Mouse (Mus musculus) neural tube, embryonic 13.5 days (tissue): ENCODE results near the gene Osbpl10. TPM values are rescaled to one million over a fixed set of nuclear protein-coding genes. Genes with fewer than 3 reads are reported as not detected.
A peak's percentile ranks its signal among the peaks of the same experiment; 100 is the strongest.

Source experiments
- ATAC-seq: fragments of 200-750 bp; cut with Nextera tagmentation; 2 replicates; pipeline ENCODE4 v1.8.0; 2017; ENCODE audit warnings: low read depth, mild to moderate bottlenecking, moderate TSS enrichment, moderate library complexity
- H3K27ac ChIP-seq: fragments of 300-500 bp; sonication (generic); replicated peaks from 2 replicates; pipeline ENCODE4 v1.5.1; 2015; ENCODE audit warnings: moderate library complexity, mild to moderate bottlenecking, inconsistent platforms
- H3K27me3 ChIP-seq: fragments of 300-500 bp; sonication (generic); 2 replicates; pipeline ENCODE4 v1.6.1; 2015; ENCODE audit warnings: mild to moderate bottlenecking, inconsistent platforms
- H3K36me3 ChIP-seq: fragments of 300-500 bp; sonication (generic); 2 replicates; pipeline ENCODE4 v1.6.1; 2015; ENCODE audit warnings: mild to moderate bottlenecking, inconsistent platforms
- H3K4me1 ChIP-seq: fragments of 300-500 bp; sonication (generic); replicated peaks from 2 replicates; pipeline ENCODE4 v1.6.1; 2015; ENCODE audit warnings: inconsistent platforms
- H3K4me2 ChIP-seq: fragments of 300-500 bp; sonication (generic); 2 replicates; pipeline ENCODE4 v1.6.1; 2015; ENCODE audit warnings: inconsistent platforms, mild to moderate bottlenecking, moderate library complexity
- H3K4me3 ChIP-seq: fragments of 300-500 bp; sonication (generic); 2 replicates; pipeline ENCODE4 v1.5.1; 2015; ENCODE audit warnings: mild to moderate bottlenecking, inconsistent platforms
- H3K9ac ChIP-seq: fragments of 300-500 bp; sonication (generic); 2 replicates; pipeline ENCODE4 v1.6.1; 2015; ENCODE audit warnings: moderate library complexity, mild to moderate bottlenecking, inconsistent platforms
- H3K9me3 ChIP-seq: fragments of 300-500 bp; sonication (generic); 2 replicates; pipeline ENCODE4 v1.6.1; 2016; ENCODE audit warnings: inconsistent platforms
- WGBS: fragments of 180-500 bp; shearing (Covaris S2); methylation state at CpG from one replicate; pipeline ENCODE4 v1.1.7; 2015; 5-methylcytosine and 5-hydroxymethylcytosine counted together
- polyA plus RNA-seq: library from polyadenylated mRNA; unstranded; fragments of >200 nt; fragmentation: Nextera tagmentation; extraction: Ambion mirVana; gene quantifications from 2 replicates; pipeline ENCODE4 v1.2.1, GENCODE M21; 2015

Osbpl10 gene
- polyA plus RNA-seq, 1 experiment from 2014 or later, result 3.2 TPM

DNA sequence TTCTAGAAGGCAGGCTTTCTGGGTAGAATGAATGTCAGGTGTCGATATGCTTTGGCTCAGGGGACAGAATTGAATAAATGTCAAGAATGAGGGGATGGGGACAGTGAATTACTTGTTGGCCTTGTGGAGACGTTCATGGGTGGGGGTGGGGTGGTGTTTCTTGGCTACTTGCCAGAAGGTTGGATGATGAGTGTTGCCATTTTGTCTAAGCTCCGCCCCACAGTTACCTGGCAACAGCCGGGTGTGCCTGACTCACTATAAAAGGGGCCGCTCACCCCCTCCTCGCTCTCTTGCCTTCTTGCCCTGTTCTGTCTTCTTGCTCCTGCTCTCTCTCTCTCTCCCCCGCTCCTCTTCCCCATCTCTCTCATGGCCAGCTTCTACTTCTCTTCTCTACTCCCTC is 60.9 kb downstream of the Osbpl10 start:
- Histone ChIP-seq H3K27me3 (no peaks in the 10 kb centered on the region; the same call in 1 of the 2 replicates), H3K4me2 (no peak overlapping the region), H3K9me3 (no peaks in the 10 kb centered on the region), H3K4me3 (no peak overlapping the region), H3K27ac (0 out of 2 replicates have a peak overlapping the region, but pooled peaks have one; percentile 35), H3K9ac (no peak overlapping the region), H3K36me3 (no peaks in the 10 kb centered on the region), H3K4me1 (peaks cover 21% of the 10 kb centered on the region)
- ATAC-seq, result no peak; the same call in 1 of the 2 replicates
- WGBS, result 34% methylated on average over 7 of the region's 7 CpGs

DNA sequence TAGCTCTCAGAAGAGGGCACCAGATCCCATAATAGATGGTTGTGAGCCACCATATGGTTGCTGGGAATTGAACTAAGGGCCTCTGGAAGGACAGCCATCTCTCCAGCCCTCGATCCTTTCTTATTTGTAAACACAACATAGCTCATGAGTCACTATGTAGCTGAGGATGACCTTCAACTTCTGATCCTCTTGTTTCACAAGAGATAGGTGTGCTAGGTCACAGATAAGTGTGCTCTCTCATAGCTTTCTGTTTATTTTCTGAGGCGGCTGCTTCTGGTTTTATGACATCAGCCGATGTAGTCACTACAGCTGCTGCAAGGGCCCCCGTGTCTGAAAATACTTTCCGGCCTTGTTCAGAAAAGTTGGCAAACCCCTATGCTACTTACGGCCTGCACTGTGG is 64.2 kb downstream of the Osbpl10 start:
- Histone ChIP-seq H3K27me3 (no peaks in the 10 kb centered on the region), H3K9me3 (no peaks in the 10 kb centered on the region), H3K27ac (no peak overlapping the region), H3K9ac (no peak overlapping the region), H3K4me2 (no peak overlapping the region), H3K4me1 (peaks cover 33% of the 10 kb centered on the region), H3K4me3 (no peak overlapping the region), H3K36me3 (no peaks in the 10 kb centered on the region)
- ATAC-seq, result no peak
- WGBS, result 92% methylated on average over 6 of the region's 6 CpGs

DNA sequence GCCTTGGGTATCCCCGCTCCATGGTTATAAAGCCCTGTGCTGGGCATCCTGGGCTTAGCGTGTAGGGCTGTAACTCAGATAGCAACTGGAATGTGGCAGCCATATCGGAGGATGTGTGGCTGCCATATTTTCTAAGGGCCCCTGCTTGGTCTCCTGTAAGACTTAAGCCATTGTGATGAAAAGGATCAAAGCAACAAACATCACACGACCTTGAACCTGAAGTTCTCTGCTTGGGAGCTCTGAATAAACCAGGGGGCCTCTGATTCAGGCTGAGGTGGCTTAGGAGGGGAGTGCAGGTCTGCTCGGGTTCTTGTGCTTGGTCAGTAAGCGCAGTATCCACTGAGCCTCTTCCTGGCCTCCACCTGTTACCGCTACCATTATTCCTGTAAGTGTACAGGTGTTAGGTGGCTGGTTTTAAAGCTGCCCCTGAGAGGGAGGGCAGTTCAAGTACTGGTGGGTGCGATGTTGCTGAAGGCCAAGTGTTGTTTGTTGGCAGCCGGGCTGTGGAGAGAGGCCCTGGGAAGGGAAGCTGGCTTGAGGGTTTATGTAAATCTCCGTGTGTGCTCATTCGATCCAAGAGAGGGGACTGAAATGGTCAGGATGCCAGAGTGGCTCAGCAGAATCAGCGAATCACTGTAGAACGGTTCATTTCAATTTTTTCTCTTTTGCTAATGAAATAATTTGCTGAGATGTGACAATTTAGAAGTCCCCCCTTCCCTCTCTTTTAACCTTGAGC is 64.8 kb downstream of the Osbpl10 start:
- no peaks in the 10 kb centered on the region for H3K27me3 ChIP-seq
- H3K36me3 ChIP-seq, result no peaks in the 10 kb centered on the region
- H3K4me1 ChIP-seq, result peaks cover 33% of the 10 kb centered on the region
- no peak overlapping the region for H3K9ac ChIP-seq
- H3K4me3 ChIP-seq, result no peak overlapping the region
- 89% methylated on average over 13 of the region's 13 CpGs for WGBS
- H3K4me2 ChIP-seq, result no peak overlapping the region
- no peak overlapping the region for H3K27ac ChIP-seq
- ATAC-seq, result no peak
- no peaks in the 10 kb centered on the region for H3K9me3 ChIP-seq

DNA sequence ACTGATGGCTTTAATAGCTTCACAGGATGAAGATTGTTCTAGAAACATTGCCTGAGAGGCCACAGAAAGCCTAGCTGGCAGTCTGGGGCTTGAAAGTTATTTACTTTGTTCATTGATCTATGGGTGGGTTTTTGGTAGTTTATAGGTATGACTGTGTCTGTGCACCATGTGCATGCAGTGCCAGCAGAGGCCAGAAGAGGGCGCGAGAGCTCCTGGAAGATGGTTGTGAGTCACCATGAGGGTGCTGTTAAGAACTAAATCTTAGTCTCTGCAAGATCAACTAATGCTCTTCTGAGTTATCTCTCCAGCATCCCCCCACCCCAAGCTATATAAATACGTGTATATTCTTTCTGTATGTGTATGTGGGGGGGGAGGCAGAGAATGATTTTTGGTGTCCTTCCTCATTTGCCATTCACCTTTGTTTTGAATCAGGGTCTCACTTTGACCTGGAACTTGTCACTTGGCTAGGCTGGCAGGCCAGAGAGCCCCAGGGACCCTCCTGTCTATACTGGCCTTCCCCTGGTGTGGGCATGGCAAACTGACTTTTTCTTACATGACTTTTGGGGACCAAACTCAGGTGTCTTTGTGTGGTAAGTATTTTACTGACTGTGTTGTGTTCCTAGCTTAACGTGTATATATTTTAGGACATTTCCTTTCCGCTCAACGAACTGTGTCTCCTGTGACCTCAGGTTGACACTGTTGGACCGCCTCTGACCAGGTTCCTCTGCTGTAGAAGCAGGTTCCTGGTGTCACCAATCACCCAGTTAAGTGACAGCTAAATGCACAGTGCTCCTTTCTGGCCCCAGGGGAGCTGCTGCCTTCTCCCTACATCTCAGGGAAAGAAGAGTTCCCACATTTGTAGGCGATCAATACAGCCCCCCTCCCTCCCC is 65.8 kb downstream of the Osbpl10 start:
- no peaks in the 10 kb centered on the region for H3K36me3 ChIP-seq
- no peak overlapping the region for H3K4me2 ChIP-seq
- no peaks in the 10 kb centered on the region for H3K27me3 ChIP-seq
- H3K27ac ChIP-seq, result no peak overlapping the region
- H3K4me3 ChIP-seq, result no peak overlapping the region
- no peak overlapping the region for H3K9ac ChIP-seq
- no peak for ATAC-seq
- 78% methylated on average over 8 of the region's 8 CpGs for WGBS
- no peaks in the 10 kb centered on the region for H3K9me3 ChIP-seq
- H3K4me1 ChIP-seq, result peaks cover 30% of the 10 kb centered on the region

DNA sequence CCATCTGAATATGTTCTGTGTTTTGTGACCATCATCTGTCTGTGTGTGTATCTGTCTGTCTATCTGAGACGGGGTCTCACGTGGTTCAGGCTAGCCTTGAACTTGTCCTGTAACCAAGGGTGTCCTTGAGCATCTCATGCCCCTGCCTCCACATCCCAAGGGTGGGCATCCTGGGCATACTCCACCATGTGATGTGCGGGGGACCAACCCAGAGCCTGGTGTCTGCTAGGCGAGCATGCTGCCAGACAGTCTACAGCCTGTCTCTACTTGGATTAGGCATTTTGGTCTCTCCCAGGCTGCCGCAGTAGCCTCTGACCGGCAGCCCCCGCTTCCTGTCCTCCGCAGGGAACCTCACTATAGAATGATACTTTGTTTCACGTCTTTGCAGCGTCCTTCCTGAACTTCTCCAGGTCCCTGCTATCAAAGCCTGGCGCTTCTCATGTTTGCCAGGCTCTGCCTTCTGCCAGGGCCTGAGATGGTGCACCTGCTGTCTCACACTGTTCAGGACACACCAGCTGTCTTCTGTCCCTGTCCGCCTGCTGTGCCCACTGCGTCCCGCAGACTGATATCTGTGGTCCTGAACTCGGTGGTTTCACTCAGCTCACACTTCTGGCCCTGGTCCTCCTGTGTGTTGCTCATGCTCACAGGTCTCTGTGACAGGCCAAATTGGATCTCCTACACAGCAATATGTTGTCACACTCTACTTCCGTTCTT is 66.9 kb downstream of the Osbpl10 start:
- no peak overlapping the region for H3K27ac ChIP-seq
- H3K9me3 ChIP-seq, result no peaks in the 10 kb centered on the region
- H3K4me2 ChIP-seq, result no peak overlapping the region
- H3K27me3 ChIP-seq, result no peaks in the 10 kb centered on the region
- WGBS, result 60% methylated on average over 16 of the region's 16 CpGs
- H3K9ac ChIP-seq, result no peak overlapping the region
- peaks cover 22% of the 10 kb centered on the region for H3K4me1 ChIP-seq
- H3K4me3 ChIP-seq, result no peak overlapping the region
- H3K36me3 ChIP-seq, result no peaks in the 10 kb centered on the region
- no peak for ATAC-seq

DNA sequence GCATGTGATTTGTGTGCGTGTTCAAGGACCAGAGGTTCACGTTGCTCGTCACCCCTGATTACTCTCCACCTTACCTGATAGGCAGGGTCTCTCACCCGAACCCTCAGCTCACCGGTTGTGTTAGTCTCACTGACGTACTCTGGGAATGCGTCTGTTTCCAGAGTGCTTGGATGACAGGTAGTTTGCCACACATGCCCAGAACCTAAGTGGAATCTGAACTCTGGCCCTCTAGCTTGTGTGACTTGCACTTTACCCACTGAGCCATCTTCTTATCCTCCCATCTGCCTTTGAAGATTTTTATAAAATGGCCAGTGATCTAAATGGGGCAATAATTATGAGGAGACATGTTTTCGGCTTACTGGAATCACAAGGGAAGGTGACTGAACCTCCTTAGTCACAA is 68.3 kb downstream of the Osbpl10 start:
- Histone ChIP-seq H3K27me3 (no peaks in the 10 kb centered on the region), H3K4me2 (no peak overlapping the region), H3K27ac (no peak overlapping the region), H3K4me1 (peaks cover 22% of the 10 kb centered on the region), H3K9ac (no peak overlapping the region), H3K36me3 (no peaks in the 10 kb centered on the region), H3K4me3 (no peak overlapping the region), H3K9me3 (no peaks in the 10 kb centered on the region)
- ATAC-seq, result no peak
- WGBS, result 90% methylated on average over 8 of the region's 8 CpGs

DNA sequence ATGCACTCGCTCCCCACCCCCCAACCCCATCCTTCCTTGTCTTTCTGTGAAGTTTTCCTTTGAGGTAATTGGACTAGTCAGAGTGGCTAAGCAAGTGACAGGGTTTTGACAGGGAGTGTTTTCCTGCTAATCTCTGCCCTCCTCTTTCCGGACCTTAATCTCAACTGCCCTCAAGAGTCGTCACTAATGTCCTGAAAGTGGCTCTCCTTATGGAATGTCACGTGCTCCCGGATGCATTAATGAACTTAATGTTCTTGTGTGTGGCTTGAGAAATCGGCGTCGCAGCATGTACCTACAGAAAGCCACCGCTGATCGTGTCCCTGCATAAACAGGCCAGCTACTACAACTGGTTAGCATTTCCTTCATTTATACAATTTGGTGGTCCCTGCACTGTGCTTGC is 70.0 kb downstream of the Osbpl10 start:
- Histone ChIP-seq H3K4me3 (no peak overlapping the region), H3K4me1 (peaks cover 22% of the 10 kb centered on the region), H3K36me3 (no peaks in the 10 kb centered on the region), H3K4me2 (no peak overlapping the region), H3K9ac (no peak overlapping the region), H3K27me3 (no peaks in the 10 kb centered on the region), H3K27ac (no peak overlapping the region), H3K9me3 (no peaks in the 10 kb centered on the region)
- no peak for ATAC-seq
- 63% methylated on average over 10 of the region's 10 CpGs for WGBS

DNA sequence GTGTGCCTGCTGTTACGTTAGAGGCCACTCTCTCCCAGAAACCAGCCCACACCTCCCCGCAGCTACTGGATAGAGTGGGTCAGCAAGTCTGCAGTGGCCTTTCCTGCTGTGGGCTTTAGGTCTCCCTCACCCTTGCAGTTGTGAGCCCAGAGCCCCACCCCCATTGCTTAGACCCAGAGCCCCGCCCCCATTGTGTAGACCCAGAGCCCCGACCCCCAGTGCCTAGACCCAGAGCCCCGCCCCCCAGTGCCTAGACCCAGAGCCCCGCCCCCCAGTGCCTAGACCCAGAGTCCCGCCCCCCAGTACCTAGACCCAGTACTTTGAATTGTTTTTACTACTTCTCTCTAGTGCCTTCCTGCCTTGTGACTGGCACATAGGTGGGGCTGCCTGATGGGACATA is 70.5 kb downstream of the Osbpl10 start:
- H3K4me3 ChIP-seq, result no peak overlapping the region
- no peak overlapping the region for H3K9ac ChIP-seq
- no peak overlapping the region for H3K4me2 ChIP-seq
- no peaks in the 10 kb centered on the region for H3K36me3 ChIP-seq
- no peak overlapping the region for H3K27ac ChIP-seq
- WGBS, result 61% methylated on average over 7 of the region's 7 CpGs
- no peak for ATAC-seq
- H3K9me3 ChIP-seq, result no peaks in the 10 kb centered on the region
- peaks cover 22% of the 10 kb centered on the region for H3K4me1 ChIP-seq
- no peaks in the 10 kb centered on the region for H3K27me3 ChIP-seq

DNA sequence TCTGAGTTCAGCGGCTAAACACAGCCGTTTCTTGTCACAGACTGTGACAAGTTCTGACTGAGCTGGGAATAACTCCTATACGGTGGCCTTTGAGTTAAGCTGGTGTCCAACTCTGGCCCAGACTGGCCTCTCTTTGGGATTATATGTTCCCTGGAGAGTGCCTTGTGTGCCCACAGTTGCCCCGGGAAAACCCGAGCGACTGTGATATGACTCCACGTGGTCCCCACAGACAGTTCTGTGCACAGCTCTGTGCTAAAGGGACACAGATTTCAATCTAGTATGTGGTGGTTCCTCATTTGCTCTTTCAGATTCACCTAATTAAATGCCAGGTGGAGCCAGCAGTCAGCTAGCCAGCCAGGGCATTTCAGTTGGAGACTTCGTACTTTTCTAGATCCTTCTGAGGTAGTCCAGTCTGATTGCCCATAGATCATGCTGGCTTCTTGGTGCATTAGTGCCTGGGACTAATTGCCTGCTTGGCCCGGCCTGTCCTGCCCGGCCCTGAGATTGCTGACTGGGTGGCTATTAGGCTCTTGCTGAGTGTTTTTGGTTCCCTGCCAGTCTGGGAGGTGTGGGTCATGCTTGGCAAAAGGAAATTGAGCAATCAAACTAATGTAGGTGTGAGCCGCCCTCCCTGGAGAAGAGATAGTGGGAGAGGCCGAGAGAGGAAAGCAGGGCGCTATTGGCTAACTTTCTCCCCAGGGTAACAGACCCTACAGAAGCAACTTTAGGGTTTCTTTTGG is 71.8 kb downstream of the Osbpl10 start:
- Histone ChIP-seq H3K36me3 (no peaks in the 10 kb centered on the region), H3K27ac (0 out of 2 replicates have a peak overlapping the region, but pooled peaks have one; percentile 7), H3K9ac (no peak overlapping the region), H3K4me3 (no peak overlapping the region), H3K4me1 (peaks cover 21% of the 10 kb centered on the region), H3K9me3 (no peaks in the 10 kb centered on the region), H3K4me2 (no peak overlapping the region), H3K27me3 (no peaks in the 10 kb centered on the region)
- WGBS, result 71% methylated on average over 13 of the region's 13 CpGs
- ATAC-seq, result no peak

DNA sequence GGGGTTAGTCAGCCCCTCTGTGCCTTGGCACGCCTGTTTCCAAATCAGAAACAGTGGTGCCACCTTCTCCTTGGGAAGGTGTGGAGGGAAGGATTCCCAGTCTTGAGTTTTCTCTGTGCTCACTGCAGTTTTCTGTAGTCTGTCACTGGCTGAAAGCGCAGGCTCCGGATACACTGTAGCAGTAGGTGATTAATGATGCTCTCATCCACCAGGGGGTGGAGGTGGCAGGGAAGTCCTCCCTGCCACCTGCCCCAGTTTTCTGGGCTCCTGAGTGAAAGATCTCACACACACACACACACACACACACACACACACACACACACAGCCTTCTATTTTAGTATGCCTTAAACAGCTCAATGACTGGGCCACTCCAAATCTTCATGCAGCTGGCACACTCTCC is 73.6 kb downstream of the Osbpl10 start:
- Histone ChIP-seq H3K9ac (no peak overlapping the region), H3K36me3 (no peaks in the 10 kb centered on the region), H3K27me3 (no peaks in the 10 kb centered on the region), H3K9me3 (no peaks in the 10 kb centered on the region), H3K27ac (no peak overlapping the region), H3K4me1 (peaks cover 17% of the 10 kb centered on the region), H3K4me3 (no peak overlapping the region), H3K4me2 (no peak overlapping the region)
- no peak for ATAC-seq
- 52% methylated on average over 3 of the region's 3 CpGs for WGBS

DNA sequence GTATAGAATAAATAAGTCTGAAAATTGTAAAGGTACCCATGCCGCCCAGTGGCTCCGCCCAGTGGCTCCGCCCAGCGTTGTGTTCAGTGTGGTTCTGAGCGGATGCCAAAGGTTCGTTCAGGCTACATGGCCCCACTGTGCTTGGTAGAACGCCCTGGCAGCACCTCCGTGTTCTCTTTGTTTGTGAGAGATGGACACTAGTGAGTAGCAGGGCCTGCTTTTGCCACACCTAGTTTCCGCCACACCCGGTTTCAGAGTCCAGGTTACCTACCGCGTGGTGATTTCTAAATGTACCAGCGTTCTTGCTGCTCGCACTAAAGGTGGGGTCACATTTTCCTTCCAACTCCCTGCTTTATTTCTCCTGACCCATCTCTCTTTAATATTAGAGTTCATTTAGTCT is 75.4 kb downstream of the Osbpl10 start:
- Histone ChIP-seq H3K9ac (no peak overlapping the region), H3K27ac (no peak overlapping the region), H3K9me3 (no peaks in the 10 kb centered on the region), H3K27me3 (no peaks in the 10 kb centered on the region), H3K4me2 (no peak overlapping the region), H3K4me3 (no peak overlapping the region), H3K36me3 (no peaks in the 10 kb centered on the region), H3K4me1 (peaks cover 13% of the 10 kb centered on the region)
- WGBS, result 94% methylated on average over 14 of the region's 14 CpGs
- ATAC-seq, result no peak
